Mouse (Mus musculus) heart, postnatal 0 days (tissue): ENCODE results near the gene Endou.

Experiments
- CTCF ChIP-seq: IDR thresholded peaks from 2 replicates; pipeline ENCODE4 v1.5.1; 2016; ENCODE audit warnings: antibody characterized with exemption, control low read depth, low read depth
- EP300 ChIP-seq: IDR thresholded peaks from 2 replicates; pipeline ENCODE4 v1.6.1; 2016; ENCODE audit warnings: antibody characterized with exemption, low read depth

DNA sequence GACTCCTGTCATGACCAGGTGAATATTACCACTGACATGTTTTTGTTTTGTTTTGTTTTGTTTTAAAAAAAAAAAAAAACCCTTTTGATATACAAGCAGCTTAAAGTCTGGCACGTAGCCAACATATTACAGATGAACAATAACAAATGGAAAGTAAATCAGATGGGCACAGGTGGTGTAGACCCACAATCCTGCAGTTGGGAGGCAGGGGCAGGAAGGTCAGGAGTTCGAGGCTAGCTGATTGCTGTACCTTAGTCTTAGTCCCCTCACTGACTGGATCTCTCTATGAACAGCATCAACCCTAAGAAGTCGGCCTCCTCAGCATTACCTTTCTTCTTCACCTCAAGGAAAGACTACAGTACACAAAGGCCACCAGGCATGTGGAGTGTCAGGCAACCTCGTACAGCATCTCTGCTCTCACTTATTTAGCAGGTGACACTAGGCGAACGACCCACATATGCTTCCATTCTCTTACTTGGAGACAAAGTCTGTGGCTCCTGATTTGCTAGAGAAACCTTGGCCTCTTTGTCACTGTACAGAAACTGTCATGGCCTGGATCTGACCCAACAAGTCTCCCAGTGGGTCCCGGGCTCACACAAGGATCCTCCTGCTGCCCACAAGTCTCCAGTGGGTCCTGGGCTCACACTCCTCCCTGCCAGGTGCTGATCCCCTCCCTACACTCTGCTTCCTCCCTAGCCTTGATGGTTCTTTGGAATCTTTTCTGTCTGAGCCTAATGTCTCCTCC is 57.7 kb downstream of the Endou start:
- TF ChIP-seq CTCF = no peak
- TF ChIP-seq EP300 = no peak
